Mouse (Mus musculus): ENCODE measurements around the gene AC129217.1.
"Not testable (repeated sequence)": the region's sequence is repeated elsewhere in the genome, so short reads cannot be mapped to it uniquely, and the experiment has no call there.

DNA sequence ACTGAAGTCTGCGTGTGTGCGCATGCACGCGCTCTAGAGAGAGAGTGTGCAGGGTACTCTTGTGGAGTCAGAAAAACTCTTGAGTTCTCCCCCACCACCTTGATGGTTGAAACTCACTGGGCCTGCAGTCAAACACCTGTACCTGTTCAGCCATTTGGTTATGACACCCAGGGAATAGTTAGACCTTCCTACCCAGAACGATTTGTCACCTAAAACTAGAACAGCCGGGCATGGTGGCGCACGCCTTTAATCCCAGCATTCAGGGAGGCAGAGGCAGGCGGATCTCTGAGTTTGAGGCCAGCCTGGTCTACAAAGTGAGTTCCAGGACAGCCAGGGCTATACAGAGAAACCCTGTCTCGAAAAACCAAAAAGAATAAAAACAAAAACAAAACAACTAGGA is 6.8 kb downstream of the AC129217.1 start:
- not testable (repeated sequence) for TF ChIP-seq NANOG (IDR thresholded peaks at IDR 0.05; ENCODE audit: borderline replicate concordance, low read length); POU5F1 (IDR thresholded peaks at IDR 0.05; ENCODE audit: borderline replicate concordance, low read length); CTCF (conservative IDR thresholded peaks at IDR 0.05; ENCODE audit: low read length)

Data from E14TG2a.4 (cell line).